In the genomic region with DNA sequence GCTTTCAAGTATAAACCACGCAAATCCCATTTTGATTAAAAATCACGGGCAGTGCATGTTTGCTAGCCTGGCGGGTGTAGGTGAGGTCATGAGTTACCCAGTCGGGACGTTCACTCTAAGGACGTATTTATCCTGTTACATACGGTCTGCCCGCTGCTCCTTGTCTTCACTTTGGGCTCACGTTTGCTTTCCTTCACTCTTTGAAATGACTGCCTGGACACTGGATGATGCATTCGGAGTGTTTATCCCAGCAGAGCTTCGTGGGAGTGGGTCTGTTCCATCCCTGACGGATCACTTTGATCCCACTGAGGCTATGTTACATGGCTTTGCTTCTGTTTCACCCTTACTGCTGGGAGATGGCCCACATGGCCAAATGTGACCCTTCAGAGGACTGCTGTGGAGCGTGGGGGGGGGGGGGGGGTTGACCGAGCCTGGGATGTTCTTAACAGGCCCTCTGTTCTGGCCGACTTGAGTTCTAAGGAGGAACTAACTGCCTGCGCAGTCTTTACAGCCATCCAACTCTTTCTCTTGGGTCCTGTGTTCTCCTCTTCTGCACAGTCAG, we compare ENCODE assay signal across 12 mouse cellular contexts. TPM values are rescaled to one million over a fixed set of nuclear protein-coding genes. Genes with fewer than 3 reads are reported as not detected.
DNase-seq lines count a peak whose midpoint lies in the region; ATAC-seq lines count a peak whose summit lies in the region.
"Had no signal": no experiment of that assay in that cellular context is flagged by ENCODE, and none has a peak within 500 bp of the region (broad histone marks: within the 10 kb centered on the region; RNA-seq: fewer than 3 reads in every experiment).

No protein-coding gene starts in this region.

- H3K9me3 ChIP-seq in hindbrain, embryonic 10.5 days: no peaks in the 10 kb centered on the region
- H3K9me3 ChIP-seq in hindbrain, embryonic 12.5 days (replicated peaks): no peaks in the 10 kb centered on the region
- no peaks in the 10 kb centered on the region for H3K9me3 ChIP-seq in embryonic facial prominence, embryonic 10.5 days
- H3K9me3 ChIP-seq in hindbrain, embryonic 15.5 days: no peaks in the 10 kb centered on the region
- no peaks in the 10 kb centered on the region for H3K9me3 ChIP-seq in midbrain, embryonic 16.5 days (replicated peaks; ENCODE audit: control insufficient read depth, low read length, poor library complexity, severe bottlenecking)

- H3K27ac ChIP-seq in hindbrain, embryonic 10.5 days: peak overlapping the region; percentile 50; the same call in 1 of the 2 replicates
- H3K27ac ChIP-seq in hindbrain, embryonic 12.5 days: no peak overlapping the region
- H3K27ac ChIP-seq in embryonic facial prominence, embryonic 10.5 days (replicated peaks): peak overlapping the region; percentile 26
- H3K27ac ChIP-seq in hindbrain, embryonic 15.5 days (replicated peaks): peak overlapping the region; percentile 44; the same call in 1 of the 2 replicates
- 0 out of 2 replicates have a peak overlapping the region, but pooled peaks have one; percentile 14 for H3K27ac ChIP-seq in midbrain, embryonic 16.5 days (ENCODE audit: low read length)

- H3K4me1 ChIP-seq in hindbrain, embryonic 10.5 days (replicated peaks): peaks cover 53% of the 10 kb centered on the region
- H3K4me1 ChIP-seq in hindbrain, embryonic 12.5 days: peaks cover 19% of the 10 kb centered on the region
- H3K4me1 ChIP-seq in embryonic facial prominence, embryonic 10.5 days: peaks cover 86% of the 10 kb centered on the region
- H3K4me1 ChIP-seq in hindbrain, embryonic 15.5 days (replicated peaks): peaks cover 42% of the 10 kb centered on the region
- peaks cover 11% of the 10 kb centered on the region; the same call in 1 of the 2 replicates for H3K4me1 ChIP-seq in midbrain, embryonic 16.5 days (ENCODE audit: control insufficient read depth, insufficient read depth, low read length)

- H3K36me3 ChIP-seq in hindbrain, embryonic 10.5 days: peaks cover 8% of the 10 kb centered on the region; the same call in 1 of the 2 replicates
- no peaks in the 10 kb centered on the region for H3K36me3 ChIP-seq in hindbrain, embryonic 12.5 days
- H3K36me3 ChIP-seq in embryonic facial prominence, embryonic 10.5 days (replicated peaks): peaks cover 11% of the 10 kb centered on the region; the same call in 1 of the 2 replicates
- H3K36me3 ChIP-seq in hindbrain, embryonic 15.5 days: no peaks in the 10 kb centered on the region
- H3K36me3 ChIP-seq in midbrain, embryonic 16.5 days (ENCODE audit: control insufficient read depth, insufficient read depth, low read length): no peaks in the 10 kb centered on the region

- H3K27me3 ChIP-seq in hindbrain, embryonic 10.5 days (ENCODE audit: insufficient read depth, poor library complexity, severe bottlenecking): 0 out of 2 replicates have a peak, but pooled peaks cover 3% of the 10 kb centered on the region
- H3K27me3 ChIP-seq in hindbrain, embryonic 12.5 days: no peaks in the 10 kb centered on the region
- no peaks in the 10 kb centered on the region for H3K27me3 ChIP-seq in embryonic facial prominence, embryonic 10.5 days (replicated peaks; ENCODE audit: low read depth, poor library complexity, severe bottlenecking)
- H3K27me3 ChIP-seq in hindbrain, embryonic 15.5 days: no peaks in the 10 kb centered on the region
- no peaks in the 10 kb centered on the region for H3K27me3 ChIP-seq in midbrain, embryonic 16.5 days (ENCODE audit: control insufficient read depth, insufficient read depth, low read depth, low read length)

- no peak for DNase-seq in hindbrain, embryonic 10.5 days (ENCODE audit: low spot score)
- no peak for DNase-seq in embryonic facial prominence, embryonic 10.5 days (ENCODE audit: low spot score)
- no peak for DNase-seq in adrenal gland, adult 8-10 months
- no peak for DNase-seq in cerebellum, adult 9-11 months
- DNase-seq: adrenal gland, postnatal 10 days; heart, postnatal 14 days; lung, postnatal 10 days had no signal

- H3K9ac ChIP-seq in hindbrain, embryonic 12.5 days: no peak overlapping the region
- H3K9ac ChIP-seq in hindbrain, embryonic 15.5 days: no peak overlapping the region
- H3K9ac ChIP-seq in midbrain, embryonic 16.5 days (ENCODE audit: low read depth, low read length): no peak overlapping the region

- no peak overlapping the region for H3K4me3 ChIP-seq in hindbrain, embryonic 10.5 days
- H3K4me3 ChIP-seq in hindbrain, embryonic 12.5 days: no peak overlapping the region
- H3K4me3 ChIP-seq in embryonic facial prominence, embryonic 10.5 days: no peak overlapping the region
- H3K4me3 ChIP-seq in hindbrain, embryonic 15.5 days: no peak overlapping the region
- H3K4me3 ChIP-seq in midbrain, embryonic 16.5 days (ENCODE audit: low read depth, low read length): no peak overlapping the region
- H3K4me3 ChIP-seq: myocyte had no signal

- ATAC-seq in hindbrain, embryonic 12.5 days (ENCODE audit: low FRiP score): no peak
- 0 out of 2 replicates have a peak, but pooled peaks have one; percentile 23 for ATAC-seq in hindbrain, embryonic 15.5 days (ENCODE audit: low FRiP score, low read depth)
- ATAC-seq in midbrain, embryonic 16.5 days: no peak
- no peak for ATAC-seq in erythroid progenitor cell, adult 5-6 weeks (replicated peaks; ENCODE audit: low FRiP score, poor library complexity, severe bottlenecking)

- no peak overlapping the region for H3K4me2 ChIP-seq in hindbrain, embryonic 12.5 days (replicated peaks)
- H3K4me2 ChIP-seq in hindbrain, embryonic 15.5 days: no peak overlapping the region
- no peak overlapping the region for H3K4me2 ChIP-seq in midbrain, embryonic 16.5 days (ENCODE audit: low read length)

- WGBS in hindbrain, embryonic 10.5 days: 58% methylated on average over 16 of the region's 16 CpGs
- WGBS in hindbrain, embryonic 12.5 days: 39% methylated on average over 16 of the region's 16 CpGs
- 65% methylated on average over 16 of the region's 16 CpGs for WGBS in embryonic facial prominence, embryonic 10.5 days
- WGBS in hindbrain, embryonic 15.5 days: 41% methylated on average over 16 of the region's 16 CpGs
- WGBS in midbrain, embryonic 16.5 days: 25% methylated on average over 16 of the region's 16 CpGs

RNA-seq across cellular contexts. Expression of a gene that starts 38.2 kb away (rescaled TPM):
- polyA plus RNA-seq in hindbrain, embryonic 10.5 days (2016; fragmentation: Nextera tagmentation; extraction: Ambion mirVana): 15.6 and 18.0 TPM in 2 replicates
- polyA plus RNA-seq in hindbrain, embryonic 12.5 days (2016; fragmentation: Nextera tagmentation; extraction: Ambion mirVana): 26.5 and 30.1 TPM in 2 replicates
- polyA plus RNA-seq in embryonic facial prominence, embryonic 10.5 days (2016; fragmentation: Nextera tagmentation; extraction: Ambion mirVana): 22.0 and 23.2 TPM in 2 replicates
- 10.5 and 11.7 TPM in 2 replicates for polyA plus RNA-seq in hindbrain, embryonic 15.5 days (2015; fragmentation: Nextera tagmentation; extraction: Ambion mirVana)
- 6.6 and 7.0 TPM in 2 replicates for polyA plus RNA-seq in midbrain, embryonic 16.5 days (2015; fragmentation: Nextera tagmentation; extraction: Ambion mirVana)
- total RNA-seq in adrenal gland, adult 8-10 months (2022): 10 to 100 TPM; 73.6 to 99.3 (median 77.1) TPM
- total RNA-seq in erythroid progenitor cell, adult 5-6 weeks (2015; ENCODE audit: low replicate concordance): 16.3 and 16.6 TPM in 2 replicates
- 11.0 and 18.5 TPM in 2 replicates for total RNA-seq in erythroid progenitor cell, adult 5-6 weeks (2017; ENCODE audit: low replicate concordance)
